8 mouse cellular contexts compared by ENCODE assay signal in genomic region chr4:133756514-133757268, GRCm38 (mm10). TPM values are rescaled to one million over a fixed set of nuclear protein-coding genes. Genes with fewer than 3 reads are reported as not detected.
A peak's percentile ranks its signal among the peaks of the same experiment; 100 is the strongest.
DNase-seq lines count a peak whose midpoint lies in the region; ATAC-seq lines count a peak whose summit lies in the region.

Arid1a (minus strand) TSS chr4:133756769.

- ATAC-seq in CD4-positive, CD25-positive, alpha-beta regulatory T cell, adult 4 months = peak; percentile 66
- ATAC-seq in heart, embryonic 14.5 days (ENCODE audit: insufficient number of reproducible peaks, insufficient read depth, low FRiP score, low read depth) = peak; percentile 57
- peak; percentile 54 for ATAC-seq in liver, embryonic 13.5 days (ENCODE audit: low read depth)
- ATAC-seq in stomach, embryonic 16.5 days (ENCODE audit: insufficient read depth, low FRiP score) = peak; percentile 77

- peak within 1 kb of the TSS; percentile 97 for H3K4me2 ChIP-seq in heart, embryonic 14.5 days (ENCODE audit: low read length)
- H3K4me2 ChIP-seq in liver, embryonic 13.5 days = peak within 1 kb of the TSS; percentile 99
- peak within 1 kb of the TSS; percentile 95 for H3K4me2 ChIP-seq in stomach, embryonic 16.5 days (ENCODE audit: low read depth, low read length)

- peak within 1 kb of the TSS; percentile 96 for H3K9ac ChIP-seq in heart, embryonic 14.5 days (ENCODE audit: low read length)
- peak within 1 kb of the TSS; percentile 100 for H3K9ac ChIP-seq in liver, embryonic 13.5 days
- peak within 1 kb of the TSS; percentile 100 for H3K9ac ChIP-seq in stomach, embryonic 16.5 days (ENCODE audit: low read length)

- H3K4me1 ChIP-seq in heart, embryonic 14.5 days (ENCODE audit: control insufficient read depth in 2 of 2, insufficient read depth in 2 of 2, low read length in 2 of 2) = peaks cover 17% of the 10 kb centered on the region in 2 experiments
- peaks cover 37% of the 10 kb centered on the region for H3K4me1 ChIP-seq in liver, embryonic 13.5 days (replicated peaks)
- H3K4me1 ChIP-seq in stomach, embryonic 16.5 days (ENCODE audit: control insufficient read depth, insufficient read depth, low read length) = peaks cover 20% of the 10 kb centered on the region

- H3K27ac ChIP-seq in heart, embryonic 14.5 days (replicated peaks in 1 of 2; ENCODE audit: control insufficient read depth in 1 of 2, insufficient read depth in 1 of 2, low read depth in 2 of 2, low read length in 2 of 2) = peak within 1 kb of the TSS; percentile 99 to 100
- H3K27ac ChIP-seq in liver, embryonic 13.5 days = peak within 1 kb of the TSS; percentile 100
- H3K27ac ChIP-seq in stomach, embryonic 16.5 days (ENCODE audit: low read length) = peak within 1 kb of the TSS; percentile 100

- no peaks in the 10 kb centered on the region for H3K9me3 ChIP-seq in heart, embryonic 14.5 days (ENCODE audit: control insufficient read depth, low read length)
- no peaks in the 10 kb centered on the region for H3K9me3 ChIP-seq in liver, embryonic 13.5 days (replicated peaks)
- no peaks in the 10 kb centered on the region for H3K9me3 ChIP-seq in stomach, embryonic 16.5 days (replicated peaks; ENCODE audit: control insufficient read depth, low read length)

- no peaks in the 10 kb centered on the region for H3K27me3 ChIP-seq in heart, embryonic 14.5 days (ENCODE audit: control insufficient read depth, insufficient read depth, low read length)
- H3K27me3 ChIP-seq in liver, embryonic 13.5 days = no peaks in the 10 kb centered on the region
- no peaks in the 10 kb centered on the region for H3K27me3 ChIP-seq in stomach, embryonic 16.5 days (ENCODE audit: control insufficient read depth, insufficient read depth, low read length)

- H3K4me3 ChIP-seq in heart, embryonic 14.5 days (ENCODE audit: control insufficient read depth in 1 of 2, insufficient read depth in 1 of 2, low read depth in 1 of 2, low read length in 2 of 2) = peak within 1 kb of the TSS; percentile 59 to 69
- peak within 1 kb of the TSS; percentile 100 for H3K4me3 ChIP-seq in liver, embryonic 13.5 days (replicated peaks)
- peak within 1 kb of the TSS; percentile 74 for H3K4me3 ChIP-seq in stomach, embryonic 16.5 days (replicated peaks; ENCODE audit: low read length)

- DNase-seq in c-Kit-negative CD71-positive TER-119-positive erythroid progenitor cells, embryonic 14.5 days (ENCODE audit: low read depth, low spot score) = peak; percentile 87
- peak; percentile 78 for DNase-seq in fibroblast of lung, adult 2 months (ENCODE audit: low read depth)
- peak; percentile 97 for DNase-seq in kidney, postnatal 14 days
- peak; percentile 93 for DNase-seq in liver, embryonic 13.5 days
- DNase-seq in neural tube, embryonic 10.5 days (ENCODE audit: extremely low spot score, low spot score) = peak; percentile 94

- no peaks in the 10 kb centered on the region for H3K36me3 ChIP-seq in heart, embryonic 14.5 days (ENCODE audit: control insufficient read depth, insufficient read depth, low read length)
- H3K36me3 ChIP-seq in liver, embryonic 13.5 days = no peaks in the 10 kb centered on the region
- no peaks in the 10 kb centered on the region for H3K36me3 ChIP-seq in stomach, embryonic 16.5 days (ENCODE audit: control insufficient read depth, insufficient read depth, low read length)

- under 1% methylated on average over 40 of the region's 40 CpGs for WGBS in heart, embryonic 14.5 days
- WGBS in liver, embryonic 13.5 days (ENCODE audit: insufficient replicate concordance) = under 1% methylated on average over 40 of the region's 40 CpGs
- under 1% methylated on average over 40 of the region's 40 CpGs for WGBS in stomach, embryonic 16.5 days

RNA-seq across cellular contexts. Expression of gene Arid1a, which starts in this region (rescaled TPM):
- 10 to 100 TPM; 74.4 to 76.7 TPM for polyA plus RNA-seq in CD4-positive, CD25-positive, alpha-beta regulatory T cell, adult 4 months (2017; shearing (Covaris generic))
- polyA plus RNA-seq in heart, embryonic 14.5 days (2014; fragmentation: Nextera tagmentation; extraction: Ambion mirVana) = 28.1 and 28.2 TPM in 2 replicates
- 8.0 and 9.0 TPM in 2 replicates for polyA plus RNA-seq in liver, embryonic 13.5 days (2015; fragmentation: Nextera tagmentation; extraction: Ambion mirVana)
- 25.0 and 26.1 TPM in 2 replicates for polyA plus RNA-seq in stomach, embryonic 16.5 days (2015; fragmentation: Nextera tagmentation; extraction: Ambion mirVana)

Comparison
In these comparisons a context has a peak if more than half of its experiments do, and no peak if none do; other contexts are left out.
1. Peak in every context shown above with its lines: DNase-seq, ATAC-seq, H3K4me3 ChIP-seq and H3K27ac ChIP-seq.